Mouse (Mus musculus) forelimb bud, embryonic 11.5 days (tissue): ENCODE results near the gene Clcn1.

Experiments used
- DNase-seq: peaks from one replicate; pipeline ENCODE4 v3.0.0-alpha.2; 2012; ENCODE audit warnings: low read depth, low spot score

The Clcn1 gene

DNA sequence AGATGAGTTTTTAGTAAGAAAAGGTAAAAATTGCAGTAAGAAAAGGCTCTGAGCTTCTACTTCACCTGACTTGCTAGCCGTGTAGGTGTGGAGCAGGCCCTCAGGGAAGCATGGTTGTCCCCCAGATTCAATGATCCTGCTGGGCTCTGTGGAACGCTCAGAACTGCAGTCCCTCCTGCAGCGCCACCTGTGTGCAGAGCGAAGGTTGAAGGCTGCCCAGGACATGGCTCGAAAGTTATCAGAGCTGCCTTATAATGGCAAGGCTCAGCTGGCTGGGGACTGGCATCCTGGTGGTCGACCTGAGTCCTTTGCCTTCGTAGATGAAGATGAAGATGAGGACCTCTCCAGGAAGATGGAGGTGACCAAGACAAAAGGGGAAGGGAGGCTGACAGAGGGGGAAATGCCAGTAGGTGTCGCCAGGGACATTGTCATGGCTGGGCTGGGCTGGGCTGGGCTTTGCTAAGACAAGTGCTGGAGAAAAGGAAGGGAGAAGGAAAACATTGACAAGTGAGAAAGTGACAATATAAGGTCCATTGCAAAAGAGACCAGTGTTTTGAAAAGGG lies 23.4 kb downstream of the Clcn1 start:
- DNase-seq, result no peak

- no peak for DNase-seq
Measured at GRCm38 (mm10) chr6:42310427-42311053, 24.1 kb downstream of the Clcn1 start.

GRCm38 (mm10) chr6:42318293-42318692 lies 31.8 kb downstream of the Clcn1 start:
- no peak for DNase-seq

DNA sequence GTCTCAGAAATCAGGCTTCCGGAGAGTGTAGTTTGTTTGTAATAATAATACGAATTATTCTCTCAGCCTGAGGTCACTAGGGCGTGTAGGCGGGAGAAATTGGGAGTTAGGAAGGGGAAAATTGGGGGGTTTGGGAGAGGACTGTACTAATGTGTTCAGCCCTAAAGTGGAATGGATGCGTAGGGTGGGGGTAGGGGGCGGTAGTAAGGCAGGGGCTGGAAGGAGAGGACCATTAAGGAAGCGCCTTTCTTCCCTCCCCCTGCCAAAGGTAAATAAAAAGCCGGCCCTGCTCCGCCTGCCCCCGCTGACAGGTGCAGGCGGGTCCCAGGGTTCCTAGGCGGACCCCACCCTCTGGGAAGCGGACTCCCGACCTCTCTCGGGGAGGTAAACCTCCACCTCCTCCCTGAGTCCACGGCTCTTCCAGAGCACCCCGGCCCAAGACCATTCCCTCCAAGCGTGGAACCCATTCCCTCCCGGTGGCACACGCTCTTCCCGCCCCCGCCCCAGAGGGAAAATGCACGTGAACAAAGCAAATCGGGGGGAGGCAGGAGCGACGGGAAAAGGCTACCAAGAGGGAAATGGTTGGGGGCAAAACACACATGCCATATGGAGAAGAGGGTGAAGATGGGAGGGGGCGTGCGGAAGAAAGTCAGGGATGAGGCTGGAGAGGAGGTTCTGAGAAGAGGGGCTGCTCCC lies 37.0 kb downstream of the Clcn1 start:
- no peak for DNase-seq

GRCm38 (mm10) chr6:42324067-42324481 lies 37.6 kb downstream of the Clcn1 start:
- DNase-seq, result peak; percentile 20

GRCm38 (mm10) chr6:42324482-42325267 lies 38.2 kb downstream of the Clcn1 start, which contains the start of gene Fam131b:
Fam131b (minus strand) TSS chr6:42324643.
- DNase-seq, result no peak

DNA sequence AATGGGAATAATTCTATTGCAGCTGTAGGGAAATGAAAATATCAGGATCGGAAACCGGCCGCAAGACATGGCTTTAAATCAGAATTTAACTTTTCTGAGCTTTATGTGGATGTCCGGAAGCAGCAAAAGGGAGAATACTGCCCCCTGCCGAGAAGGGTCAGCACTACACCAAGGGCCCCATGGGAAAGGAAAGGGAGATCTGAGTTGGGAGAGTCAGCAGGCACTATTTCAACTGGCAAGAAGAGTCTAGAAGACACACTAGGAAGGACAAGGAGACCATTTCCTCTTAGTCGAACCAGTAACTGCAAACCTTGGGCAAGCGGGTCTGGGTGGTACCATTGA lies 38.8 kb downstream of the Clcn1 start:
- peak; percentile 79 for DNase-seq

DNA sequence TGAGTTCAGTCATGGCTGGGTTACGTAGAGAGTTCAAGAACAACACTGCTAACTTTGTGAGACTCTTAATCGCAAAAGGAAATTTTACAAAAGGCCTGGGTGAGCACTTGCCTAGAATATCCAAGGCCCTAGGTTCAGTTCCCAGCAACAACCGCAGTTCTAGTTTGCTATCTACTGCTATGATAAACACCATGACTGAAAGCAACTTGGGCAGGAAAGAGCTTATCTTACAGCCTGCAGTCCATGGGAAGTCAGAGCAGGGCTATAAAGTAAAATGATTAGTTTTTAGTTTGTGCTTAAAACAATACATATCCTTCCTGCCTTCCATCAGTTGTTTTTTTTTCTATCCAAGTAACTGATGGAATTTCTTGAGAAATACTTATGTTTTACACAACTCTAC lies 40.0 kb downstream of the Clcn1 start:
- no peak for DNase-seq

DNA sequence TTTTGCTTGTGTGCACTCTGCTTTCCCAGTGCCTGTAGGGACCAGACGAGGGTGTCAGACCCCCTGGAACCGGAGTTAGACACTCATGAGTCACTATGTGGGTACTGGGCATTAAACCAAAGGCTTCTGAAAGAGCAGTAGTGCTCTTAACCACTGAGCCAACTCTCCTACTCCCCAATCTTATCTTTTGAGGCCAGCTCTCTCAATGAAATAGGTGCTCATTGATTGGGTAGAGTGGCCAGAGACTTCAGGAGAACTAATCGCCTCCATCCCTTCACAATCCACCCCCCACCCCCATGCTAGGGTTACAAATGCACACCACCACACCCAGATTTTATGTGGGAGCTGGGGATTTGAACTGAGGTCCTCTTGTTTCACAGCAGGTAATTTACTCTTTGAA lies 42.3 kb downstream of the Clcn1 start:
- DNase-seq, result no peak

DNA sequence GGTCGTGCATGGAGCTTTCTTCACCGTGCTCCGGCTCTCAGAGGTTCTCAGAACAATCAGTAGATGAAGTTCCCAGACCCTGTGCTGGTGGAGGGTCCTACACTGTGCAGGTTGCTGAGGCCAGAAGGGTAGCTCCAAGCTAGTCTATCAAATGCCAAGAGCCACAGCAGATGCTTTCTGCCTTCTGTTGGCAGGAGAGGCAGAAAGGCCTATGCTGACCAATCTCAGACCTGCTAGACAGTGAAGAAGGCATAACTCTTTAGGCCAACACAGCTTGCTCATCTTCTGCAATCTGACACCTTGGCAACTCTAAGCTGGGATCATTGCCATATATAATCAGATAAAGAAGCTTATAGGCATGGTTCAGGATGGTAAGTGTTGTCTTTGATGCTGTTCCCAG lies 43.7 kb downstream of the Clcn1 start:
- no peak for DNase-seq

- DNase-seq, result no peak
Measured at GRCm38 (mm10) chr6:42330946-42331345, 44.5 kb downstream of the Clcn1 start.

DNA sequence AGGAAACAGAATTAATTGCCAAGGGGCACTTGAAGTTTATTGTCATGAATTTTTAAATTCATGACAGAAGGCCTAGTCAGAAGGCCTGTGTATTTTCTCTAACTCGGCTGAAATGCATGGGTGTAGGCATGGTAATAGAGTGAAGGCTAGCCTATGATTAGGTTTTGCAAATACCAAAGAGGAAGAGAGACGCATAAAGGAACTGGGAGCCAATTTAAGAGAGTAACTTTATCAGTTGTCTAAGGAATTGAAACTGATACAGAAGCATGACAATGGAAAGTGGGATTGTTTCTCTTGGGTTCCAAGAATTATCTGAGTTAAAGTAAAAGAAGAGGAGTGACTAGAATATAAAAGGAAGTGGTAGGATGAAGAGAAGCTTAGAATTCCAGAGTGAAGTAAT lies 52.7 kb downstream of the Clcn1 start:
- DNase-seq, result no peak

DNA sequence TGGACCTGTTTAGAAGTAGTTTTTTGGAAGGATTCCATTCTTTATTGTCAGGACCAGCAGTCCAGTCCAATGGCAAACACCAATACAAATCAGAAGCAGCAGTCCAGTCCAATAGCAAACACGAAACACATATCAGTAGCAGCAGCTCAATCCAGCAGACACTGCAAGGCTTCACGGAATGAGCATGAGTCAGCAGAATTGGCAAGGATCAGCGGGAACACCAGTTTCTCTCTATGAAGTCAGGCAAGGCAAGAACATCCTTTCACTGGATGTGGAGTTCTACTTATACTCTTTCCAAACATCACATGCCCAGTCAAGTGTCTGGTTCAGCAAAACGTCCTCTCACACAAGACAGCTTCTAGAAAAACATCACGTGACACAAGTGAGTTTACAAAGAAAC lies 53.5 kb downstream of the Clcn1 start:
- DNase-seq, result no peak

GRCm38 (mm10) chr6:42342171-42342570 lies 55.7 kb downstream of the Clcn1 start:
- DNase-seq, result no peak

DNA sequence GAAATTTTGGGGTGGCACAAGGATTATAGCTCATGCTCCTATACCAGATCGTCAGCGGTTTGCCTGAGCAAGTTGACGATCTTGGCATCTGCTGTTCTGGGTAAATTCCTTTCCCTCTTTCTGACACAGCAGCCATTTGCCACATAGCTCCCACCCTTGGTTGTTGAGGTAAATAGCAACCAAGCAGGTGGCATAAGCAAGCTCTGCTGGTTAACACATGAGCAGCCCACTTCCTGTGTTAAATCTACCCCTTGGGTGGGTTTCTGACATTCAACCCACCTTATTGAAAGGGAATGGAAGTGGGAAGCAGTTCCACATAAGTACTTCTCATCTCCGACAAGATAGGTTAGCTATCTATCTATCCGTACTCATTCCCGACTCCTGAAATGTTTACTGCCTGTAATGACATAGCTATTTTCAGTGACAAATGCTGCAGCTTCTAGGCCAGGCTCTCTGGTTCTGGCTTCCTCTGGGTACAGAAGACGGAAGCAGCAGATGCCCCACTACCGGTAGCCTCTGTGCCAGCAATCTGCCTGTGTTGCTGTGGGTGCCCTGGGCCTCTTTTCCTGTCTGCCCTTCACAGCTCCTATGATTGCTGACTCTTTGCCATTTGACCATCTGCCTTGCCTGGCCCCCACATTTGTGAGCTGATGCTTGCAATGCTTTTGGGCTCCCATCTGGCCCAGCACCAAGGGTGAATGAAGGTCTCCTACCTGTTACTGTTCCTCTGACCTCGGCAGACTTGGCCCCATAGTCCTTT lies 57.1 kb downstream of the Clcn1 start:
- DNase-seq, result no peak

GRCm38 (mm10) chr6:42344255-42344654 lies 57.8 kb downstream of the Clcn1 start:
- DNase-seq, result no peak

DNA sequence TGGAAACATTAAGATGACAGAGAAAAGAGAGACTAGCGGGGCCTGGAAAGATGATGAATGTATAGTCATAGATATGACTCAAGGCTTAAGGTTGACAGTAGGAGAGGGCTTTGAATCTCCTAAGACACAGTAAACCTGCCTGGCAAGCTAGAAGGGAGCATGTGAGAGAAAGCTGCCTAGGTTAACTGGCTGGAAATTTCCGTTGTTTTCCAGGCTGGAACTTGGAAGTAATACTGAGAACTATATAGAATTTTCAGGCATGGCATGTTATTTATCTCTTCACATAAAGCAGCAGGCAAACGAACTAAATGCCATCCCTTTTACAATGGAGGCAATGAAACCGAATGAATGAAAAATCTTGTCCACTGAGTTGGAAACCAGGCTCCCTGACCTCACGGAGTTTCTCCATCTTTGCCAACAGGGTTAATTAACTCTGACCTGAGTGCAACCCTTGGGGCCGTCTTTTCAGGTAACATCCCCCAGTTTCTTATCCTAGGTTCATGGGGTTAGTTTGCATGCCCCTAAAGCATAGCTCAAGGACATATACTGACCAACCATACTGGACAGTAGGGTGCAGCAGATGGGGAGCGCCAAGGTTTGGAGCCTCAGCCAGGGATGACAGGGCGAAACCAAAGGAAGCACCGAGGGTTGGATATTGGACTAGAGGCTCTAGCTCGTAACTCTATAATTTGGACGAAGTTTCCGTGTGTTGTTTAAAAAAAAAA lies 62.0 kb downstream of the Clcn1 start:
- DNase-seq, result no peak

DNA sequence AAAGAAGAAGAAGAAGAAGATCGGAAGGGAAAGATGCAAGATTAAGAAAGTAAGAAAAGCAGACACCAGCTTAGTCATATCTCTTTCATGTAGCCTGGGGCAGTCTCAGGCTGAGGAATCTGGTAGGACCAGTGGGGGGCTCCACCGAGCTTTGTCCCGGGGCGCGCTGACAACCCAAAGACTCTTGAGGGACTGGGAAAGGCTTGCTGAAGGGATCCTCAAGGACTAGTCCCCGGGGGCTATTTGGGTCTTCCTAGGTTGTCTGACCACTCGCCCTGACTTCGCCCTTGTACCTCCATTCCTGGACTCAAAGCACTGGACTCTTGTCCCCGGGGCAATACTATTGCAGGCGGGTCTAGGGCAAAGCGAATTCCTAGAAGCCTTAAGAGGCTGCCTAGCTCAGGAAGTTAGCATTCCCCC lies 62.5 kb downstream of the Clcn1 start:
- DNase-seq, result peak; percentile 52

- peak; percentile 91 for DNase-seq
Measured at GRCm38 (mm10) chr6:42349426-42350020, 63.0 kb downstream of the Clcn1 start, which contains the start of gene Zyx. Zyx (plus strand) TSS chr6:42349630.
